Mouse (Mus musculus): Measurements from ENCODE around the gene Rab10. TPM values are rescaled to one million over a fixed set of nuclear protein-coding genes. Genes with fewer than 3 reads are reported as not detected.
A peak's percentile ranks its signal among the peaks of the same experiment; 100 is the strongest.

Rab10 gene
- total RNA-seq, 2 experiments from 2014 or later, result 123 to 128 TPM

GRCm38 (mm10) chr12:3238361-3239051 is 71.3 kb downstream of the Rab10 start:
- DNase-seq, result no peak
- intact Hi-C loops (cut with DNase I), result no loop called here

GRCm38 (mm10) chr12:3237799-3238198 is 72.0 kb downstream of the Rab10 start:
- DNase-seq, result no peak
- intact Hi-C loops (cut with DNase I), result loop anchor here (2.0 kb wide), 1 partner anchor 123 kb away; no protein-coding TSS in a partner anchor

- no peak for DNase-seq
- intact Hi-C loops (cut with DNase I), result loop anchor here (2.0 kb wide), 1 partner anchor 124 kb away; no protein-coding TSS in a partner anchor
Measured at GRCm38 (mm10) chr12:3236831-3237681, 72.7 kb downstream of the Rab10 start.

GRCm38 (mm10) chr12:3236163-3236641 is 73.6 kb downstream of the Rab10 start:
- DNase-seq, result no peak
- intact Hi-C loops (cut with DNase I), result loop anchor here (2.0 kb wide), 1 partner anchor 125 kb away; no protein-coding TSS in a partner anchor

- peak; percentile 95 for DNase-seq
- intact Hi-C loops (cut with DNase I), result loop anchor here (1.0 to 2.0 kb wide), 3 partner anchors 74 to 191 kb away; partner anchors contain the start of genes Asxl2 and Rab10
Measured at GRCm38 (mm10) chr12:3235646-3236161, 74.1 kb downstream of the Rab10 start.

- intact Hi-C loops (cut with DNase I), result loop anchor here (1.0 to 2.0 kb wide), 2 partner anchors 74 to 192 kb away; partner anchors contain the start of genes Asxl2 and Rab10
- peak; percentile 80 to 87 for DNase-seq
Measured at GRCm38 (mm10) chr12:3235124-3235631, 74.6 kb downstream of the Rab10 start.

- intact Hi-C loops (cut with DNase I), result loop anchor here (2.0 kb wide), 1 partner anchor 193 kb away; the partner anchor contains the start of gene Asxl2
- DNase-seq, result no peak
Measured at GRCm38 (mm10) chr12:3234061-3234460, 75.7 kb downstream of the Rab10 start.

- intact Hi-C loops (cut with DNase I), result no loop called here
- DNase-seq, result no peak
Measured at GRCm38 (mm10) chr12:3223352-3223751, 86.4 kb downstream of the Rab10 start.

GRCm38 (mm10) chr12:3210181-3210580 is 99.6 kb downstream of the Rab10 start:
- intact Hi-C loops (cut with DNase I), result no loop called here
- no peak for DNase-seq

GRCm38 (mm10) chr12:3209163-3209562 is 100.6 kb downstream of the Rab10 start:
- DNase-seq, result no peak
- intact Hi-C loops (cut with DNase I), result no loop called here

Other genes with a start within 250 kb of the Rab10 start
- 1 to 10 TPM; 4.4 to 5.3 TPM for gene Kif3c, start 55.2 kb upstream of the Rab10 start, total RNA-seq (2021)
- 10 to 100 TPM; 24.0 to 28.1 TPM for gene Asxl2, start 116.9 kb upstream of the Rab10 start, total RNA-seq (2021)